Mouse (Mus musculus) olfactory bulb, adult 2 months (tissue): Measurements from ENCODE around the gene Pigp. TPM values are rescaled to one million over a fixed set of nuclear protein-coding genes. Genes with fewer than 3 reads are reported as not detected.

Experiments
- H3K27ac ChIP-seq: fragments of 200-500 bp; 2 replicates; pipeline ENCODE4 v1.5.1; 2012; ENCODE audit warnings: low read depth, low read length; ENCODE audit not compliant: insufficient read depth
- H3K4me1 ChIP-seq: fragments of 200-500 bp; 2 replicates; pipeline ENCODE4 v1.6.1; 2012; ENCODE audit warnings: low read length; ENCODE audit not compliant: control insufficient read depth, insufficient read depth
- H3K4me3 ChIP-seq: fragments of 200-500 bp; 2 replicates; pipeline ENCODE4 v1.5.1; 2012; ENCODE audit warnings: mild to moderate bottlenecking, low read depth, low read length, moderate library complexity; ENCODE audit not compliant: insufficient read depth
- CTCF ChIP-seq: fragments of 200-500 bp; IDR thresholded peaks from 2 replicates; pipeline ENCODE4 v1.5.1; 2012; ENCODE audit warnings: low read depth, mild to moderate bottlenecking, low read length, moderate library complexity; ENCODE audit not compliant: insufficient read depth
- POLR2A ChIP-seq: fragments of 200-500 bp; IDR thresholded peaks from 2 replicates; pipeline ENCODE4 v1.6.1; 2012; ENCODE audit warnings: mild to moderate bottlenecking, low read depth, low read length, moderate library complexity; ENCODE audit not compliant: insufficient read depth
- WGBS: fragments of 180-500 bp; shearing (Covaris S2); methylation state at CpG from one replicate; pipeline ENCODE4 v1.1.7; 2018; 5-methylcytosine and 5-hydroxymethylcytosine counted together
- polyA plus RNA-seq: library from polyadenylated mRNA; stranded (reverse); fragments of >200 nt; gene quantifications from 2 replicates; pipeline ENCODE4 v1.2.4, GENCODE M21; 2012; ENCODE audit warnings: low replicate concordance; ENCODE audit not compliant: missing spikeins, insufficient read depth, insufficient read length

Pigp gene
- polyA plus RNA-seq, 1 experiment: not detected

- H3K27ac ChIP-seq: no peak overlapping the region
- WGBS: 93% methylated on average over 9 of the region's 9 CpGs
- peaks cover 19% of the 10 kb centered on the region for H3K4me1 ChIP-seq
- TF ChIP-seq CTCF (no peak), POLR2A (no peak)
- H3K4me3 ChIP-seq: no peak overlapping the region
These were observed 40.3 kb downstream of the Pigp start for GRCm38 (mm10) chr16:94331233-94331885.

DNA sequence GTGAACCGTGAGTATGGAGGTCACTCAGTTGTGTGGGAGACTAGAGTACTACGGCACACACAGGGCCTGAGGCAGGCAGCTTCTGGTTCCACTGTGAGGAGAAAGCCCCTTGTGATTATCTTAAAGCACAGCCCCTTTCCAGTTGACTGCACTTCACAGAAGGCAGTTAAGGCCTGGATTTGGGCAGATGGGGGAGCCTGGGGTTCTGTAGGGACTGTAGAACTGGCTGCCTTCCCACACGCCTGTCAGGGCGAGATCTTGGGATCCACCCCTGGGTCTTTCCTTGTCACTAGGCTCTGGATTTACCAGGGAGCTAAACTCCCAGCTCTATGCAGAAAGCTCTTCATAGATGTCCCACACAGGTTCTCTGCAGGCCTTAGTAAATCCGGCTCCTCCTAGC is 41.2 kb downstream of the Pigp start:
- H3K27ac ChIP-seq: no peak overlapping the region
- peaks cover 16% of the 10 kb centered on the region for H3K4me1 ChIP-seq
- no peak overlapping the region for H3K4me3 ChIP-seq
- TF ChIP-seq CTCF (no peak), POLR2A (no peak)
- WGBS: 68% methylated on average over 5 of the region's 5 CpGs

GRCm38 (mm10) chr16:94328881-94329867 is 42.5 kb downstream of the Pigp start:
- H3K27ac ChIP-seq: no peak overlapping the region
- TF ChIP-seq CTCF (no peak), POLR2A (no peak)
- peaks cover 16% of the 10 kb centered on the region for H3K4me1 ChIP-seq
- no peak overlapping the region for H3K4me3 ChIP-seq
- WGBS: 47% methylated on average over 25 of the region's 25 CpGs

- TF ChIP-seq CTCF: no peak
- no peak for TF ChIP-seq POLR2A
- Histone ChIP-seq H3K4me1 (peaks cover 16% of the 10 kb centered on the region), H3K4me3 (peak within 1 kb of the TSS; percentile 32), H3K27ac (no peak within 1 kb of the TSS)
- 4% methylated on average over 63 of the region's 63 CpGs for WGBS
These were observed 43.6 kb downstream of the Pigp start, which contains the start of gene Ripply3 for GRCm38 (mm10) chr16:94327781-94328711. Gene Ripply3 (plus strand): TSS chr16:94328420.

GRCm38 (mm10) chr16:94326008-94326407 is 45.6 kb downstream of the Pigp start:
- no peak for TF ChIP-seq POLR2A
- Histone ChIP-seq H3K4me3 (no peak overlapping the region), H3K4me1 (peaks cover 16% of the 10 kb centered on the region), H3K27ac (no peak overlapping the region)
- WGBS: 95% methylated on average over 3 of the region's 3 CpGs

DNA sequence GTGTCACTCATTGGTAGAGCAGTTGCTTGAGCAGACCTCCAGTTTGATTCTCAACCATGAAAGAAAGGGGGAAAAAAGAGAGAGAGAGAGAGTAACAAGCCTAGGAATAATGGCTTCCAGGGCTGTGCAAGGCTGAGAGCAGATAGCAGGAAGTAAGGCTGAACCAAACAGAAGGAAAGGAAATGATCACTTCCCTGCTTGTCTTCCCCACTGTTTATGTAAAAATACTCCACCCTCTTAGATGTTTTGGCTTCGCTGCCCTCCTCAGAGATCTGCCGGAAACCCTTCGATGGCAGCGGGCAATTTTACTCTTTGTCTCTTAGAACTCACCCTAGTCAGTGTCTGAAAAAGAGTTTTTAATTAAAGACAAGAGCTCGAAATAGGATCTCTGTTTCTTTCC is 48.0 kb downstream of the Pigp start:
- Histone ChIP-seq H3K27ac (no peak overlapping the region), H3K4me3 (no peak overlapping the region), H3K4me1 (peaks cover 11% of the 10 kb centered on the region)
- WGBS: 48% methylated on average over 5 of the region's 5 CpGs
- TF ChIP-seq CTCF (no peak), POLR2A (no peak)

- no peak for TF ChIP-seq CTCF
- 83% methylated on average over 5 of the region's 5 CpGs for WGBS
- Histone ChIP-seq H3K4me3 (no peak overlapping the region), H3K4me1 (no peaks in the 10 kb centered on the region), H3K27ac (no peak overlapping the region)
These were observed 51.4 kb downstream of the Pigp start for GRCm38 (mm10) chr16:94320223-94320622.

DNA sequence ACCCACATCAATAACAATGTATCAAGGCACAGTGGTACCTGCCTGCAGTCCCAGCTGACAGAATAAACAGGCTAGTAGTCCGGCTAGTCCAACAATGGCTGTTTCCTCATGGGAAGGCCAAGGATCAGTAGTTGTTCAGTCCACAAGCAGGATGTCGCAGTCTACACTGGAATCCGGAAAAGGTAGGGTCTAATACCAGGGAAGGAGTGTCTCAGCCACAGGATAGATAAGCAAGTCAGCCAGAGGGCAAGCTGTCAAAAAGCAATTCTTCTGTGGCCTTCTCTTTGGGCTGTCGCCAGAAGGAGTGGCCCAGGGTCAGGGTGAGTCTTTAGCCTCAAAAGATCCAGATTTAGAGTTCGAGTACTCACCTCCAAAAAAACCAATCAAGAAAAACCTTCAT is 53.9 kb downstream of the Pigp start:
- Histone ChIP-seq H3K4me1 (peaks cover 6% of the 10 kb centered on the region), H3K4me3 (no peak overlapping the region), H3K27ac (no peak overlapping the region)
- TF ChIP-seq POLR2A: no peak
- TF ChIP-seq CTCF: no peak
- WGBS: 90% methylated on average over 5 of the region's 5 CpGs
